Mouse (Mus musculus): ENCODE measurements around the gene 2410015M20Rik. TPM values are rescaled to one million over a fixed set of nuclear protein-coding genes. Genes with fewer than 3 reads are reported as not detected.

The 2410015M20Rik gene
- polyA plus RNA-seq, 1 experiment from 2014 or later: 224 TPM

DNA sequence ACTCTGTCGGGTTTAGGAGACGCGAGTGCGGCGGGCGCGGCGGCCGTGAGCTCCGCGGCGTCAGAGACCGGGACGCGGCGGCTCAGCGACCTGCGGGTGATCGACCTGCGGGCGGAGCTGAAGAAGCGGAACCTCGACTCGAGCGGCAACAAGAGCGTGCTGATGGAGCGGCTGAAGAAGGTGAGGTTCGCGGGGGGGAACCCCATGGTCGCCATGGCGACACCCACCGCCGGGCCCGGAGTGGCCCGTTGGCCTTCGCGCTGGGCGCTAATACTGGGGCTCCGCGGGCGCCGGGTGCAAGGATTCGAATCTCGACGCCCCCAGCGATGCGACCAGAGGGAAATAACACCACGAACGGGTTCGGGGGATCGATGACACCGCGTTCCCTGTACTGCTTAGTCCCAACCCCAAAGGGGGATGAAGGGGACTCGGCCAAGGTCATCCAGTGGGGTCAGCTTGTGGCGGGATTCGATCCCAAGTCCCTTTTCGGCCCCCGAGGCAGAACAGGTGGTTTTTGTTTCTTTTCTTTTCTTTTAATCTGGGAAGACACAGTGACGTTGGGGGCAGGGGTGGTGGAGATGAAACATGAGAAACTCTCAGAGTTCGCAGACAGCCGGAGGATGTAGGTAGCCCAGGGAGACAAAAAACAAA lies 24.3 kb downstream of the 2410015M20Rik start:
- Histone ChIP-seq H3K4me3 (peak overlapping the region; percentile 61), H3K27ac (peak overlapping the region; percentile 92), H3K36me3 (ENCODE audit: poor library complexity, severe bottlenecking) (peaks cover 69% of the 10 kb centered on the region), H3K4me1 (peaks cover 63% of the 10 kb centered on the region), H3K9me3 (replicated peaks) (no peaks in the 10 kb centered on the region), H3K4me2 (peak overlapping the region; percentile 92), H3K27me3 (no peaks in the 10 kb centered on the region), H3K9ac (peak overlapping the region; percentile 83)
- under 1% methylated on average over 61 of the region's 61 CpGs for WGBS
- ATAC-seq: peak; percentile 25

DNA sequence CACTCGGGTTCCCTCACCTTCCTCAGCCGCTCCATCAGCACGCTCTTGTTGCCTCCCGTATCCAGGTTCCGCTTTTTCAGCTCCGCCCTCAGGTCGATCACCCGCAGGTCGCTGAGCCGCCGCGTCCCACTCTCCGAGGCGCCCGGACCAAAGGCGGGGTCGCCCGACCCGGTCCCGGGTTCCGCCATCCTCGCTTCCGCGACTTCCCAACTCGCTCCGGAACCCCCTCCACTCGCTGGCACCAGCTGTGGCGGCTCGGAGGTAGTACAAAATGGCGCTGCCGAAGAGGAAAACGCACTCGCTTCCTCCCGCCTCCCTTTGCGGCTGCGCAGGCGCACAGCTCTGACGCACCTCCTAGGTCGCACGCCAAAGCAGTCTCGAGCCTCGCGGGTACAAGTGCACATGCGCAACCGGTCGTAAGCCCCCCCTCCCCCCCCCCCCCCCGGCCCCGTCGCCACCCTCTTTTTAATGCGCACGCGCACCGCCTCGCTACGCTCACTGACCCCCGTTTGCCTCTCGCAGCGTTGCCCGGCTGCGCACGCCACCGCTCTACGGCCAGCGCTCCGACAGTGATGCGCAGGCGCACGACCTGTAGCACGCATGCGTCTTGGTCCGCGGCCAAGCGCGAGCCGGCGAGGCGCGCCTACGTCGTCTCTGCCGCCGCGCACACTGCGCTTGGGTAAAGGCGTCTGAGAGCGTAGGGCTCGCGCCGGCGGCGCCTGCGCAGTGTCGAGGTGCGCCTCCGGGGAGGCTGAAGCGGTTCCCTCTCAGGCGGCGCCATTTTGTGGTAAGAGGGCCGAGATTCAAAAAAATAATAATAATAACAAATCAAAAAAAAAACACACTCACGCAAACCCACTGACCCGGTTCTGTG lies 25.1 kb downstream of the 2410015M20Rik start, which contains the start of the genes Safb2 and Safb:
Safb2 (minus strand) TSS at position 329 of the 874 bp plus-strand sequence.
Safb (plus strand) TSS at position 569 of the 874 bp plus-strand sequence.
- H3K36me3 ChIP-seq (ENCODE audit: poor library complexity, severe bottlenecking): peaks cover 69% of the 10 kb centered on the region
- ATAC-seq: peak; percentile 95
- H3K4me2 ChIP-seq: peak within 1 kb of the TSS; percentile 92

DNA sequence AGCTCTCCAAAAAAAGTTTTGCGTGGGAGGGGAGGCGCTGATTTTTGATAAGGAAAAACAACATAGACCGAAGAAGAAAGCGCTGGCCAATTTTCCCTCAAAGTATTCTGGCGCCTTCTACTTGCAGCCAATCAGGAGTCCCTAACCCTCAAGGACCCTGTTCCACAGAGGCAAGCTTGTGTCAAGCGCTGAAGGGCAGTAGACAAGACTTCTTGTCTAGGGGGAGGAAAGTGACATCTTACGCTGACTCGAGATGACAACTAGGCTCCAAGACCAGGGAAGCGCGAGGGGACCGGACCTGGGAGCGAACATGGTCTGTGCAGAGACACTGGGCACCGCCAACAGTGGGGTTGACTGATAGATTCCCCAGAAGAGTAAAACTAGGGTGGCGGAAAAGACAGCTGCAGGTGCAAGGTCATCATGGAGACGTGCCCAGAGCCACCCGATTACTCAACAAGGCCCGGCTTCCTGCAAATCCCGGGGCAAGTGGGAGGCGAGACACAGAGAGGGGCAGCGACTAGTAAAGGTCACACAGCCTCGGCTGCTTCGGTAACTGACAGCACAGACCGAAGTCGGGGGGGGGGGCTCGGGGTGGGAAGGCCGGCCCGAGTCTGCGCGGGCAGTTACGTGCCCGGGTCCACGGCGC lies 25.8 kb downstream of the 2410015M20Rik start:
- Histone ChIP-seq H3K9ac (peak overlapping the region; percentile 89), H3K27ac (peak overlapping the region; percentile 93), H3K27me3 (no peaks in the 10 kb centered on the region), H3K4me1 (peaks cover 58% of the 10 kb centered on the region), H3K9me3 (replicated peaks) (no peaks in the 10 kb centered on the region), H3K36me3 (ENCODE audit: poor library complexity, severe bottlenecking) (peaks cover 69% of the 10 kb centered on the region), H3K4me2 (peak overlapping the region; percentile 86), H3K4me3 (peak overlapping the region; percentile 61)
- ATAC-seq: peak; percentile 0; the same call in 1 of the 2 replicates
- WGBS: 2% methylated on average over 33 of the region's 33 CpGs

More for the DNA sequence above, 25.1 kb downstream of the 2410015M20Rik start, which contains the start of the genes Safb2 and Safb:
- Histone ChIP-seq H3K4me1 (peaks cover 63% of the 10 kb centered on the region), H3K27ac (peak within 1 kb of the TSS; percentile 93), H3K4me3 (peak within 1 kb of the TSS; percentile 61), H3K27me3 (no peaks in the 10 kb centered on the region), H3K9me3 (replicated peaks) (no peaks in the 10 kb centered on the region), H3K9ac (peak within 1 kb of the TSS; percentile 89)
- under 1% methylated on average over 91 of the region's 101 CpGs for WGBS

DNA sequence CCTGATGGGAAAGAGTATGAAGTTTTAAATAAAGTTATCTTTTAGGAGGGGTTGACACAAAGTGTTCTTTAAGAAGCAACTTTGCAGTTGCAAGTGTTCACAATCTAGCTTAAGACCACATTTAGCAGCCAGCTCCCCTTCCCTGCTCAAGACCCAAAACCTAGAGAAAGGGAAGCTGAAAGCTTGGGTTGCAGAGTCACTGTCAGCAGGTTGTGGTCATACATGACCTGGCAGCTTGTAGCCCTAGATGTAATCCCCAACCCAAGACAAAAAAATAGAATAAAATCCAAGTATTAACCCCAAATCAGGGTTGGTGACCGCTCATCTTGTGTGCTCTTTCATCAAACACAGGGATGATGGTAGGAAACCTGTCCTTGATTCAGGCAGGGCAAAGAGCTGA lies 26.5 kb downstream of the 2410015M20Rik start:
- ATAC-seq: no peak
- H3K4me1 ChIP-seq: peaks cover 52% of the 10 kb centered on the region

DNA sequence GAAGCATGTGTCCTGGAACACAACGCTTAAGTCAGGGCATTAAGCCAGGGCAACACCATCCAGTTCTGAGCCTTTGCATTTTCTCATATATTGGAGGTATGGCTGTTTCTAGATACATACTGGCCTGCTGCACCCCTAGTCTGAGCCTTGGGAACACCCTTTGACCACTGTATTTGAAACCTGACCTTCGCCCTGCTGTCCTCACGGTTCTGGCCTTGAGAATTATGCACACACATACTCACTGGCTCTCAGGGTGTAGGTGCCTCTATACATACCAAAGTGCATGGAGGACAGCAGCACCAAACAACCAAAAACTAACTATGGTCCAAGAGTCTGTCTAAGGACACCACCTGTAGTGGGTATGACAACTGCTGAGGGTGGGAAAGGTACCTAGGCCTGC lies 36.6 kb downstream of the 2410015M20Rik start:
- Histone ChIP-seq H3K4me3 (no peak overlapping the region), H3K27me3 (no peaks in the 10 kb centered on the region), H3K4me1 (peaks cover 6% of the 10 kb centered on the region; the same call in 1 of the 2 replicates), H3K9me3 (replicated peaks) (no peaks in the 10 kb centered on the region), H3K9ac (no peak overlapping the region), H3K36me3 (ENCODE audit: poor library complexity, severe bottlenecking) (peaks cover 95% of the 10 kb centered on the region), H3K4me2 (no peak overlapping the region), H3K27ac (no peak overlapping the region)
- 94% methylated on average over 3 of the region's 3 CpGs for WGBS
- ATAC-seq: no peak

More for the DNA sequence above, 26.5 kb downstream of the 2410015M20Rik start:
- 72% methylated on average over 1 of the region's 1 CpGs for WGBS
- no peaks in the 10 kb centered on the region for H3K27me3 ChIP-seq
- H3K9ac ChIP-seq: peak overlapping the region; percentile 89
- 0 out of 2 replicates have a peak overlapping the region, but pooled peaks have one; percentile 93 for H3K27ac ChIP-seq
- H3K4me2 ChIP-seq: peak overlapping the region; percentile 86
- no peaks in the 10 kb centered on the region for H3K9me3 ChIP-seq (replicated peaks)
- H3K36me3 ChIP-seq (ENCODE audit: poor library complexity, severe bottlenecking): peaks cover 69% of the 10 kb centered on the region
- peak overlapping the region; percentile 61 for H3K4me3 ChIP-seq

DNA sequence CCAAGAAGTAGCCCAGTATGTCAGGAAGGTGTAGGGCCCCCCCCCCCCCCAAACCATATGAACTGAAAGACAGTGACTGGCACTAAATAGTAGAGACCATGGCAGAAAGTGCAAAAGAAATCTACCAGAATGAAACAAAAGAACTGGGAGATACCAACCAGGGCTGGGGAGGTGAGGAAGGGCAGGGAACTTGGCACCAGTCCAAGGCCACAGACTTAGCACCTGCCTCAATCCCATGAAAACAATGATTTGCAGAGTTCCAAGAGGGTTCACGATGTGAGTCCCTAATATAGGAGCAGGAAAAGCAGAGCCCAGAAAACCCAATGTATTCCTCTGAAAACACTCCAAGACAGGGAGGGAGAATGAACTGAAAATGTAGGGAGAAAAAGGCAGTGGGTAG lies 37.4 kb downstream of the 2410015M20Rik start:
- WGBS: 34% methylated on average over 1 of the region's 1 CpGs
- H3K27ac ChIP-seq: no peak overlapping the region
- no peak overlapping the region for H3K4me2 ChIP-seq

DNA sequence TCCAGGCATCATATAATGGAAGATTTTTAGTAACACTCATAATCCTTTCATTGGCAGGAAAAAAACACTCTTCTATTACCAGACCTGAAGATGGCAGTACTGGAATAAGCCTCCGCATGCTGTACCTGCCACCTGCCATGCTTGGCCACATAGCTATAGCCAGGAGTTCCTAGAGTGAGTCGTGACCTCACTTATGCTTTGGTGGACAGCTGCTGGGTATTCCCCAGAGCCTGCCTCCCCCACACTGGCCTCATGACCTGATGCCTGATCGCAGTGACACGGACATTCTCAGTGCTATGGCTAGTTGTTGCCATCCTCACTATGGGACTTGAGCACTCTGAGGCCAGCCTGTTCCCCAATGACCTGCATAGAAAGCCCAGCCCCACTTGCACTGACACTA lies 39.3 kb downstream of the 2410015M20Rik start:
- no peak overlapping the region for H3K9ac ChIP-seq
- H3K36me3 ChIP-seq (ENCODE audit: poor library complexity, severe bottlenecking): peaks cover 98% of the 10 kb centered on the region
- WGBS: 92% methylated on average over 4 of the region's 4 CpGs
- H3K27me3 ChIP-seq: no peaks in the 10 kb centered on the region
- H3K27ac ChIP-seq: no peak overlapping the region
- no peak for ATAC-seq
- no peaks in the 10 kb centered on the region for H3K9me3 ChIP-seq (replicated peaks)
- H3K4me3 ChIP-seq: no peak overlapping the region
- H3K4me1 ChIP-seq: peaks cover 6% of the 10 kb centered on the region; the same call in 1 of the 2 replicates
- H3K4me2 ChIP-seq: no peak overlapping the region

More for the DNA sequence above, 37.4 kb downstream of the 2410015M20Rik start:
- Histone ChIP-seq H3K9ac (no peak overlapping the region), H3K27me3 (no peaks in the 10 kb centered on the region), H3K4me1 (peaks cover 6% of the 10 kb centered on the region; the same call in 1 of the 2 replicates), H3K36me3 (ENCODE audit: poor library complexity, severe bottlenecking) (peaks cover 95% of the 10 kb centered on the region), H3K9me3 (replicated peaks) (no peaks in the 10 kb centered on the region), H3K4me3 (no peak overlapping the region)
- ATAC-seq: no peak; the same call in 1 of the 2 replicates

DNA sequence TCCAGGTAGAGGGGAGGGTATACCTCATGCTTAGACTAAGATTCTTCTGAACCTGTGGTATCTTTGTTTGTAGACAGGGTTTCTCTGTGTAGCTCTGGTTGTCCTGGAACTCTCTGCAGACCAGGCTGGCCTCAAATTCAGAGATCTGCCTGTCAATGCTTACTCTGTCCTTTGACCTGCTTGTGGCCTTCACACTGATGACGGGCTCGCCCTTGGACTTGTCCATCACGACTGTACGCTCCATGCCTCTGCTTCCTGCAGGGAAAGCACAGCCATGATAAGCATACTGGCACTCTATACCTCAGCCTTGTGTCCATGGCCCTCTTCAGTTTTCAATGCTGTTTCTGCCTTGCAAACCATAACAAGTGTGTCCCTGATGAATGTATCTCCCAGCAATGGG lies 42.2 kb downstream of the 2410015M20Rik start:
- WGBS: 96% methylated on average over 4 of the region's 4 CpGs
- Histone ChIP-seq H3K4me1 (peaks cover 2% of the 10 kb centered on the region; the same call in 1 of the 2 replicates), H3K36me3 (ENCODE audit: poor library complexity, severe bottlenecking) (peaks cover 100% of the 10 kb centered on the region), H3K4me2 (no peak overlapping the region), H3K27ac (no peak overlapping the region), H3K9me3 (replicated peaks) (no peaks in the 10 kb centered on the region), H3K9ac (no peak overlapping the region), H3K27me3 (no peaks in the 10 kb centered on the region), H3K4me3 (no peak overlapping the region)
- ATAC-seq: no peak

DNA sequence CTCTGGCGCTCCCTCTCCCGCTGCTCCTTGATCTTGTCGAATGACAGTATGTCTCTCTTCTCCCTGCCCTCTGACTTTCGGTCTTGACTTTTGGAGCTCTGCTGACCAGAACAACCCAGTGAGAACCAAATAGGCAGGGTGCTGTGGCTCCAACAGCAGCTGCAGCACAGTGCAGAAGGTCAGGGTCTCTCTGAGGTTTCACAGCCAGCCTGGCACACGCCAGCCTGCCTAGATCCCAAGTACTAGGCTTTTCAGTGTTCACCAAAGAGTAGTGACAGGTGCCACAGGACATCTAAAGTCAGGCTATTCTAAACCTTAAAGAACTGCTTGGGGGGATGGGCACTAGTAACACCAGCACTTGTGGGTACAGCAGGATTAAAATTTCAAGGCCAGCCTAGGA lies 42.7 kb downstream of the 2410015M20Rik start:
- no peaks in the 10 kb centered on the region for H3K9me3 ChIP-seq (replicated peaks)
- no peak for ATAC-seq
- H3K9ac ChIP-seq: no peak overlapping the region
- no peaks in the 10 kb centered on the region for H3K4me1 ChIP-seq
- H3K4me2 ChIP-seq: no peak overlapping the region
- no peak overlapping the region for H3K27ac ChIP-seq
- peaks cover 100% of the 10 kb centered on the region for H3K36me3 ChIP-seq (ENCODE audit: poor library complexity, severe bottlenecking)
- H3K27me3 ChIP-seq: no peaks in the 10 kb centered on the region
- 93% methylated on average over 5 of the region's 5 CpGs for WGBS
- H3K4me3 ChIP-seq: no peak overlapping the region

DNA sequence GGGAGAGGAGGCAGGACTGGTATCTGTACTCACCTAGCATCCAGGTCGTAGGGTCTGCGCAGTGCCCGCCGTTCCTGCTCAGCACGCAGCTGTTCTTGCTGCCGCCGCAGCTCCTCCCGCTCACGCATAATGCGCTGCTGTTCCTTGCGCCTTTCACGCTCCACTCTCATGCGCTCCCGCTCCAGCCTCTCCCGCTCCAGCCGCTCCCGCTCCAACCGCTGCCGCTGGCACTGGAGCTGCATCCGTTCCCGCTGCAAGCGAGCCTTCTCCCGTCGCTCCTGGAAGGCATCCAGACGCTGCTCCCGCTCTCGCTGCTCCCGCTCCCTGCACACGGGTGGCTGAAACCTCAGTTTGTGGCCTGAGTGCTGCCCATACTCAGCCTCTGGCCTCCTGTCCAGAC lies 43.3 kb downstream of the 2410015M20Rik start:
- H3K36me3 ChIP-seq (ENCODE audit: poor library complexity, severe bottlenecking): peaks cover 100% of the 10 kb centered on the region
- H3K27me3 ChIP-seq: no peaks in the 10 kb centered on the region
- no peak for ATAC-seq
- no peak overlapping the region for H3K27ac ChIP-seq
- no peak overlapping the region for H3K4me2 ChIP-seq
- WGBS: 93% methylated on average over 29 of the region's 29 CpGs
- no peaks in the 10 kb centered on the region for H3K9me3 ChIP-seq (replicated peaks)
- H3K9ac ChIP-seq: no peak overlapping the region
- no peak overlapping the region for H3K4me3 ChIP-seq
- no peaks in the 10 kb centered on the region for H3K4me1 ChIP-seq

DNA sequence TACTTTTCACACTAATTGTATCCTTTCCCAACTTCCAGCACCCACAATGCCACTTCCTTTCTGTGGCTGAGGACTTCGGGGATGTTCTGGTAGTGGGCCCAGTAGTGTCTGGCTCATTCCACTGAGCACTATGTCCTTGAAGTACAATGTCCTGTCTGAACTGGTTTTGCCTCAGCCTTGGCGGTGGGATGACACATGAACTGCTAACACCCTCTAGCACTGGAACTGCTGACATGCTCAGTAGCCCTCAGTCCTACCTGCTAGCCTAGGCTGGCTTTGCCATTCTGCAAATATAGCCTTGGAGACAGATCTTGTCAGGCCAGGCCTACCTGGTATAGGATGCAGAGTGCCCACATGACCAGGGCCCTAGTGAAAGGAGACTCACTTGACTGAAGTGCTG lies 47.7 kb downstream of the 2410015M20Rik start:
- 98% methylated on average over 2 of the region's 2 CpGs for WGBS
- Histone ChIP-seq H3K4me1 (no peaks in the 10 kb centered on the region), H3K27me3 (no peaks in the 10 kb centered on the region), H3K9me3 (replicated peaks) (no peaks in the 10 kb centered on the region), H3K4me2 (no peak overlapping the region), H3K9ac (0 out of 2 replicates have a peak overlapping the region, but pooled peaks have one; percentile 23), H3K4me3 (no peak overlapping the region), H3K27ac (no peak overlapping the region), H3K36me3 (ENCODE audit: poor library complexity, severe bottlenecking) (peaks cover 60% of the 10 kb centered on the region)
- no peak for ATAC-seq
